Mouse (Mus musculus) natural killer cell, adult 2 months (primary cell): ENCODE results near the gene Klrb1a.

Source experiments
- DNase-seq, 2 experiments: peaks; one replicate each; pipeline ENCODE4 v3.0.0; 2022; ENCODE audit warnings: low spot score in 2 of 2

The Klrb1a gene

DNA sequence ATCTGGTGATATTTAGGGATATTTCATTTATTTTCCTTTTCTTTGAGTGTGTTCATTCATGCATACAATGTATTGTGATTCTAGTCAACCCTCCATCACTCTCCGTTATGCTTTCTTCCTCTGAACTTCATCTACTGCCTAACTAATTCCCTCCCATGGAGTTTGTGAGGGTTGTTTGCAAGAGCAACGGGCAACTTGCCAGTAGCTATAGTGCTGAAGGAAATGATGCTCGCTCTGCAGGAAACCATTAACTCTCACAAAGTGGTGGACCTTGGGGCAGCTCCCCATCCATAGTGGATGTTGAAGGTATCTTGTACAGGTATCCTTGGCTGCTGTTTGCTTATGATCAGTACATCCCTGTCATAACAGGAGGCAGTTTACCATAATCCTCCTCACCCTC is 21.3 kb downstream of the Klrb1a start:
- DNase-seq: no peak

DNA sequence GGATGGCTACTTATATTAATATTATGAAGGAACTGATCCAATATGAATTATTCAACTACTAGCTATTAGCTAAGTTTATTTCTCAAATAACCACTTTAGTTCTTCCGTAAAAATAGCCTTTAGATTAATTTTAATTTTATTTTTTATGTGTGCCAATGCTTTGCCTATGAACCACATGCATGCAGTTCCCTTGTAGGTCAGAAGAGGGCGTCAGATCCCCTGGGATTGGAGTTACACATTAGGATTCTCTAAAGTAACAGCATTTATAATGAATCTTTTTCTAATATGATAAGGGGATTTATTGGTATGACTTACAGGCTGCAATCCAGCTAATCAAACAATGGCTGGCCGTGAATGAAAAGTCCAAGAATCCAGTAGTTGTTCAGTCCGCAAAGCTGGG is 23.8 kb downstream of the Klrb1a start:
- DNase-seq: peak in 1 of 2 experiments; percentile 26

DNA sequence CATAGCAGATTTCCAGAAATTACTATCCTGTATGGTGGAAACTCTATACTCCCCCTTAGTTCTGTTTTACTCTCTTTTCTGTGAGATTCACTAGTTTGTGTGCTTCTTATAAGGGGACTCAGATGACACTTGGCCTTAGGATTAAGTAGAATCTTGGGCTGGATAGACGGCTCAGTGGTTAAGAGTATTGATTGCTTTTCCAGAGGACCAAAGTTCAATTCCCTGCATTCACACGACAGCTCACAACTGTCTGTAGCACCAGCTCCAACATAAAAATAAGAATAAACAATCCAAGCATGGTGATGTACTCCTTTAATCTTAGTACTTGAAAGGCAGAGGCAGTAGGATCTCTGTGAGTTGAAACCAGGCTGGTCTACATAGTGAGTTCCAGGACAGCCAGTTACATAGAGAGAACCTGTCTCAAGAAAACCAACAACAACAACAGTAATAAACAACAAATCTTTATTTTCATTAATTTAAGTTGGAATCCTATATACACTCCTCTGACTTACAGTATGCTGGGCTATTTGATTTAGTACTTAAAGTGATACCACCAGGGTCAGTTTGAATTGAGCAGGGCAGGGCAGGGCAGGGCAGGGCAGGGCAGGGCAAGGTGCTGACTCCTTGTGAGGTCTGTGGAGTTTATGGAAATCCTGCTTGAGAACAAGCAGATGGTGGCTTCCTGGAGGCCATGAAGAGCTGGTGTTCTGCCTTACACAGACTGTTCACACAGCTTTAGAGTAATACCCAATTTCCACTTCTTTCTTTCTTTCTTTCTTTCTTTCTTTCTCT is 24.9 kb downstream of the Klrb1a start:
- DNase-seq: no peak

DNA sequence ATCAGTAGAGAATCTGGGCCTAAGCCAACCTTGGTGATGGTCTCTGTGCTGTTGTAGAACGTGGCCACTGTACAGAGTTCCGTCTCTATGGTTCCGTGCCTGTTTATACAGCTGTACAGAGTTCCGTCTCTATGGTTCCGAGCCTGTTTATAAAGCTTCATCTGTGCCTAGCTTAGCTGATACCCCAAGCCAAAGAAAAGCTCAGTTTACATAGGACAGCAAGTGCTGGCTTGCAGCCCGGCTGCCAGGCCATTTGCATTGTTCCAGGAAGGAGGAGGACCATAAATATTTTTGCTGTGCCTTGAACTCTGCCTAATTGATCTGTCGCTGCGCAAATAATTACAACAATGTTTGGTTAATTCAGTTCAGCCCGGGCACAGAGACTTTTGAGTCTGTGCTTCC is 26.2 kb downstream of the Klrb1a start:
- DNase-seq: no peak

DNA sequence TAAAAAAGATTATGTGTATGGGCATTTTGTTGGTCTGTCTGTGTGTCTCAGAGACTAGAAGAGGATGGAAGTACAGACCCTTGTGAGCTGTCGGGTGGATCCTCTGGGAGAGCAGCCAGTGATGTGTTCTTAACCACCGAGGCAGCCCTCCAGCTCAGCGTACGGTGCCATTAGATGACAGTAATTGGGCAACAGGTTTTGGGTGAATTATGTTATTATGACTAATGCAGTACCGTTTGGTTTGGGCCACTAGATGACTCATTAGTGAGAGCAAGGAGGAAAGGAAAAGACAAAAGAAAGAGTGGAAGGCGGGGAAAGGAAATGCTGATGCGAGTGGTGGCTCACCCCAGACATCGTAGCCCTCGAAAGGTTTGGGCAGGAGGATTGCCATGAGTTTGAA is 28.7 kb downstream of the Klrb1a start:
- DNase-seq: no peak

DNA sequence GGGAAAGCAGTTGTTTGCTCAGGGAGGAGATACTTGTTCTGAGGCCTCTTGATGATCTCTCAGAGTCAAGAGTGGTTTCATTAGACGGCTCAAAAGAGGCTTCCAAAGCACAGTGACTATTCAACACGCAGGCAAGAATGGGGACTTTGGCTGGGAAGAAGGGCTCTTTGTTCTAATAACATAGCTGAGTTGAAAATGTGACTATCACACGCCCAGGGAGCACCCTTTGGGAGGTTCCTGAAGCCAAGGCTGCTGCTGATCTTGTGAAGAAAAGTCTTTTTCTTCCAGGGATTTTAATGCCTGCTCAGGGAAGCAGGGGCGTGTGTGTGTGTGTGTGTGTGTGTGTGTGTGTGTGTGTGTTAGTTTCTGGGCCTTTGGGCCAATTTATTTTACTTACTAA is 33.9 kb downstream of the Klrb1a start:
- no peak for DNase-seq

DNA sequence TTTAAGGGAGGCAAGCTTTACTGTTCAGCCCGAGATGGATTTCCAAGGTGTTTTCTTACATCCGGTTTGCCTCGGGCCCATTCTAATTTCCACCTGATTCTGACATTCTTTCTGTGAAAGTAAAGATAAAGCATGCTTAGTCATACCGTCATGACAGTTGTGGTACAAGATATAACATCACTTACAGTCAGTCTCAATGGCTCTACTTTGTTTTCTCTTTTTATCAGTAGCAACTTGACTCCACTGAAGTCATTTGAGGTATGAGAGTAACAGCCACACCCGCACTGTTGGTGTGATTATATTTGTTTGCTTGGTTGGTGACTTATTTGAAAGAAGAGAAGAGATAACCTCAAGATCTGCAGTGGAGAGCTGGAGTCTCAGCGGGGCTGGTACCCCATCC is 35.7 kb downstream of the Klrb1a start:
- no peak for DNase-seq

DNA sequence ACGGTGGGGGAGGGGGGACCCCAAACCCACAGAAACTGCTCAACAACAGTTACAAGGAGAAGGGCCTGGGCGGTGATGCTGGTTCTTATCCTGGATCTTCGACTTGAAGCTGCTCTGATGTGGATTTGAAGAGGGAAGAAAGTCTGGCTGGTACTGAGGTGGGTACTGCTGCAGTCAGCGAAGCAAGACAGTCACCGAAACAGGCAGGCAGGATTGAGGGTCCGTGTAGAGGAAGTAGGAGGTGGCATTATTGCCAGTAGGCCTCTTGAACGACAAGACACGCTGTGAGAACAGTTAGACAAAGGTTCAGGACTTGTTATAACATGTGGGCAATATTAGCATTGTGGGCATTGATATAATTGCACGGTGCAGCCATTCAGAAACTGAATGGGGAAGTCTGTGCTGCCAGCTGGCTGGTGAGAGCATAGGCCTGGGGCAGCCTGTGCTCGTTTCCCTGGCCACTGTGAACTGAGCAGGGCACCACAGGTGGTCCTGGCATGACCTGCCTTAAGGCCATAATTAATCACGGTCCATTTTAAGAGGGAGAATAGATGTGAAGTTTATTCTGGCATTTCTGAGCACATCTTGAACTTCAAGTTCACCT is 37.6 kb downstream of the Klrb1a start:
- DNase-seq: no peak

DNA sequence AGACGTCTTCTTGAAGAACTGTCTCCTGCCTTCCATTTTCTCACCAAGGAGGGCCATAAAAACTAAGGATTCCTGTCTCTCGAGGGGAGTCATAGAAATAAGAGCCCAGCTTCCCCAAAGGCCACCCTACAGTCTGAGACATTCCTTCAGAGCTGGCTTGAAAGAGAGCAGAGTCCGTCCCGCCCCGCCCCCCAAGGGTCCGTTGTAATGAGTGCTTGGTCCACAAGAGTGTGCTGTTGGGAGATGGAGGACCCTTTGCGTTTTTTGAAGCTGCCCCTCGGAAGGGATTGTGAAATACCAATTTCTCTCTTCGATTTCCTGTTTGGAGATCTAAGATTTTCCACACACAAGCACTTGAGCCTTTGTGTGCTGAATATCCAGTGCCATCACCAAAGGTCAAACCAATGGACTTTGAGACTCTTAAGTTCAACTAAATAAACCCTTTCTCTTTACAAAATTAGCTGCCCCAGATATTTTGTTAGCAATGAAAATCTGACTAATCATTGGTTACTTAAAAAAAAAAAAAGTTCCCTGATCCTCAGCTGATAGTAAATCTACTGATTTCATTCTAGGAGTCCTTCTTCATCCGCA is 39.2 kb downstream of the Klrb1a start:
- DNase-seq: no peak

DNA sequence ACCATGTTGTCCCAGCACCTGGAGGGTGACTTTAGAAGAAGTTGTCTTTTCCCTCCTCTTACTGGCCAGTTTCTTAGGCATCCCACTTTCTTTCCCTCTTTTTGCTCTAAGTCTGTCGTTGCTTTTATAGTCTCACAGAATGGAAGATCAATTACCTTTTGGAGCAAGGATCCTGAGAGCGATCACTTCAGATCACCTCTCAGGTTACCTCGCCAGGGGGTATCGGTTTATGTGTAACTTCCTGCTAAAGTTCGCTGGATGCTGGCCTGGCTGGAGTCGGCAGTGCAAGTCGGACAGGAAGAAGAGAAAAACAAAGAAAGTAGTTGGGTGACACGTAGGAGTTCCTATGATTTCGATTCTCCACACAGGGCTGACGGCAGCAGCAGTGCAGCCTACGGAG is 41.8 kb downstream of the Klrb1a start, which contains the start of gene A2ml1:
A2ml1 (minus strand) TSS at position 101 of the 400 bp plus-strand sequence.
- DNase-seq: no peak

DNA sequence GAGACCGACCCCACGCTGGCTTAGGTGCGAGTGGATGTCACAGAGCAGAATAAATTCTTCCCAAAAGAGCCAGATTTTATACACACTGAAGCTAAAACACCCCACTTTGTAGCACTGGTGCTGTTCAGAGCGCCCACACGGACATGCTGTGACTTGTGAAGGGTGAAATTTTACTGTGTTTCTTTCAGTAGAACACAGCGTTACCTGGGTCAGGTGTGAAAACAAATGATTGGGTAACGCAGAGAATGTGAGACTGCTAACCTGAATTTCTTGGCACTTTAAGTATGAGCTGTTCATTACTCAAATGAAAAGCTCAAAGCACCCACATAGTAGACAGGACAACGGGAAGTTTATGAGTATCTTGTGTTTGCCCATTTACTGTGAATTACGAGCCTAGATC is 46.0 kb downstream of the Klrb1a start:
- DNase-seq: no peak

DNA sequence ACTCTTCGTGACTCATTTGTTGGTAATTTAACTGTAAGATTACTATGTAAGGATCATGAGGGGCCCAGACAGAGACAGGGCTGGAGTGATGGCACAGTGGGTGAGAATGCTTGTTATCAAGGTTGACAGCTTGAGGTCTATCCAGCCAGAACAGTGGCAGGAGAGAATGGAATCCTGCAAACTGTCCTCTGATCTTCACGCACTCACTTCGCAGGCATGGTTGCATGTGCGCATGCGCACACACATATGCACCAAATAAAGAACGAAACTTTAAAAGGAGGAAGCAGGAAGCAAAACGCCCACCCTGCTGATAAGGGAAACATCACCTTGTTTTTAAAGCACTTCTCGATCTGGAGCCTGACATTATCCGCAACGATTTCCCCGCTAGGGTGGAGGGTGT is 56.7 kb downstream of the Klrb1a start:
- DNase-seq: no peak
